Mouse (Mus musculus) heart, embryonic 14.5 days (tissue): Measurements from ENCODE around the gene Mast4. TPM values are rescaled to one million over a fixed set of nuclear protein-coding genes. Genes with fewer than 3 reads are reported as not detected.

Experiments
- ATAC-seq: fragments of 200-750 bp; cut with Nextera tagmentation; 2 replicates; pipeline ENCODE4 v1.8.0; 2017; ENCODE audit warnings: low read depth, moderate TSS enrichment; ENCODE audit not compliant: insufficient number of reproducible peaks, insufficient read depth, low FRiP score
- H3K27ac ChIP-seq, 2 experiments: fragments of 200-500 bp in 1 of 2; fragments of 300-500 bp in 1 of 2; sonication (generic) in 1 of 2; replicated peaks in 1 of 2; 2 replicates each; pipeline ENCODE4 v1.5.1; 2012 to 2014; ENCODE audit warnings: low read depth in 2 of 2, low read length in 2 of 2, control low read depth in 1 of 2, mild to moderate bottlenecking in 1 of 2, mixed read lengths in 1 of 2; ENCODE audit not compliant: control insufficient read depth in 1 of 2, insufficient read depth in 1 of 2
- H3K27me3 ChIP-seq: fragments of 300-500 bp; sonication (generic); 2 replicates; pipeline ENCODE4 v1.6.1; 2014; ENCODE audit warnings: mild to moderate bottlenecking, low read length, control low read depth; ENCODE audit not compliant: control insufficient read depth, insufficient read depth
- H3K36me3 ChIP-seq: fragments of 300-500 bp; sonication (generic); 2 replicates; pipeline ENCODE4 v1.6.1; 2014; ENCODE audit warnings: mild to moderate bottlenecking, control low read depth, low read length, mixed read lengths; ENCODE audit not compliant: control insufficient read depth, insufficient read depth
- H3K4me1 ChIP-seq, 2 experiments: fragments of 200-500 bp in 1 of 2; fragments of 300-500 bp in 1 of 2; sonication (generic) in 1 of 2; 2 replicates each; pipeline ENCODE4 v1.6.1; 2012 to 2014; ENCODE audit warnings: low read length in 2 of 2, control low read depth in 1 of 2, mixed read lengths in 1 of 2; ENCODE audit not compliant: control insufficient read depth in 2 of 2, insufficient read depth in 2 of 2
- H3K4me2 ChIP-seq: fragments of 300-500 bp; sonication (generic); 2 replicates; pipeline ENCODE4 v1.6.1; 2014; ENCODE audit warnings: mild to moderate bottlenecking, low read length
- H3K4me3 ChIP-seq, 2 experiments: fragments of 200-500 bp in 1 of 2; fragments of 300-500 bp in 1 of 2; sonication (generic) in 1 of 2; 2 replicates each; pipeline ENCODE4 v1.5.1; 2012 to 2014; ENCODE audit warnings: low read length in 2 of 2, mild to moderate bottlenecking in 2 of 2, control low read depth in 1 of 2, low read depth in 1 of 2, moderate library complexity in 1 of 2; ENCODE audit not compliant: control insufficient read depth in 1 of 2, insufficient read depth in 1 of 2
- H3K9ac ChIP-seq: fragments of 300-500 bp; sonication (generic); 2 replicates; pipeline ENCODE4 v1.6.1; 2014; ENCODE audit warnings: mild to moderate bottlenecking, low read length
- H3K9me3 ChIP-seq: fragments of 300-500 bp; sonication (generic); 2 replicates; pipeline ENCODE4 v1.6.1; 2016; ENCODE audit warnings: low read length, control low read depth; ENCODE audit not compliant: control insufficient read depth
- WGBS: fragments of 180-500 bp; shearing (Covaris S2); extraction: QIAGEN DNeasy Blood & Tissue Kit; methylation state at CpG from one replicate; pipeline ENCODE4 v1.1.7; 2014; 5-methylcytosine and 5-hydroxymethylcytosine counted together
- polyA plus RNA-seq: library from polyadenylated mRNA; unstranded; fragments of >200 nt; fragmentation: Nextera tagmentation; extraction: Ambion mirVana; gene quantifications from 2 replicates; pipeline ENCODE4 v1.2.1, GENCODE M21; 2014

Mast4 gene
- polyA plus RNA-seq, 1 experiment from 2014 or later: 54.1 TPM

GRCm38 (mm10) chr13:102862397-102862796 is 471.9 kb downstream of the Mast4 start:
- Histone ChIP-seq H3K4me1 (peaks cover 11 to 48% of the 10 kb centered on the region in 2 experiments), H3K9ac (no peak overlapping the region), H3K36me3 (no peaks in the 10 kb centered on the region), H3K4me3 (no peak overlapping the region), H3K9me3 (no peaks in the 10 kb centered on the region), H3K27me3 (no peaks in the 10 kb centered on the region), H3K27ac (no peak overlapping the region), H3K4me2 (no peak overlapping the region)
- WGBS: 78% methylated on average over 2 of the region's 2 CpGs
- no peak for ATAC-seq

GRCm38 (mm10) chr13:102860733-102861132 is 473.6 kb downstream of the Mast4 start:
- no peaks in the 10 kb centered on the region for H3K27me3 ChIP-seq
- H3K4me2 ChIP-seq: no peak overlapping the region
- H3K27ac ChIP-seq: 0 out of 4 replicates have a peak overlapping the region, but pooled peaks of 1 of the 2 experiments have one; percentile 35
- H3K9me3 ChIP-seq: no peaks in the 10 kb centered on the region
- H3K36me3 ChIP-seq: no peaks in the 10 kb centered on the region
- no peak for ATAC-seq
- WGBS: 94% methylated on average over 7 of the region's 7 CpGs
- H3K9ac ChIP-seq: no peak overlapping the region
- no peak overlapping the region for H3K4me3 ChIP-seq
- peaks cover 7 to 41% of the 10 kb centered on the region in 2 experiments for H3K4me1 ChIP-seq

GRCm38 (mm10) chr13:102860135-102860534 is 474.2 kb downstream of the Mast4 start:
- no peaks in the 10 kb centered on the region for H3K27me3 ChIP-seq
- peaks cover 7 to 35% of the 10 kb centered on the region in 2 experiments for H3K4me1 ChIP-seq
- no peak overlapping the region for H3K4me3 ChIP-seq
- no peak overlapping the region for H3K27ac ChIP-seq
- ATAC-seq: no peak
- H3K9me3 ChIP-seq: no peaks in the 10 kb centered on the region
- H3K9ac ChIP-seq: no peak overlapping the region
- no peak overlapping the region for H3K4me2 ChIP-seq
- WGBS: 46% methylated on average over 3 of the region's 3 CpGs
- H3K36me3 ChIP-seq: no peaks in the 10 kb centered on the region

GRCm38 (mm10) chr13:102857539-102857838 is 476.8 kb downstream of the Mast4 start:
- peaks cover 10% of the 10 kb centered on the region; the same call in 1 of the 2 replicates for H3K36me3 ChIP-seq
- no peak overlapping the region for H3K4me3 ChIP-seq
- H3K4me2 ChIP-seq: no peak overlapping the region
- H3K9me3 ChIP-seq: no peaks in the 10 kb centered on the region
- H3K4me1 ChIP-seq: peaks cover 5 to 31% of the 10 kb centered on the region in 2 experiments
- no peaks in the 10 kb centered on the region for H3K27me3 ChIP-seq
- no peak for ATAC-seq
- no peak overlapping the region for H3K9ac ChIP-seq
- WGBS: 52% methylated on average over 3 of the region's 3 CpGs
- peak overlapping the region in 1 of 2 experiments; percentile 55; a peak in 2 of 4 replicates for H3K27ac ChIP-seq

- H3K4me3 ChIP-seq: no peak overlapping the region
- H3K9me3 ChIP-seq: no peaks in the 10 kb centered on the region
- H3K4me1 ChIP-seq: peaks cover 5 to 31% of the 10 kb centered on the region in 2 experiments
- H3K36me3 ChIP-seq: peaks cover 15% of the 10 kb centered on the region; the same call in 1 of the 2 replicates
- no peak overlapping the region for H3K4me2 ChIP-seq
- no peak overlapping the region for H3K9ac ChIP-seq
- WGBS: 49% methylated on average over 5 of the region's 5 CpGs
- peak; percentile 26; the same call in 1 of the 2 replicates for ATAC-seq
- H3K27me3 ChIP-seq: no peaks in the 10 kb centered on the region
- H3K27ac ChIP-seq: peak overlapping the region in 1 of 2 experiments; percentile 55; a peak in 2 of 4 replicates
Observed at GRCm38 (mm10) chr13:102856821-102857538, 477.3 kb downstream of the Mast4 start.

GRCm38 (mm10) chr13:102852865-102853264 is 481.4 kb downstream of the Mast4 start:
- Histone ChIP-seq H3K36me3 (peaks cover 17% of the 10 kb centered on the region; the same call in 1 of the 2 replicates), H3K27me3 (no peaks in the 10 kb centered on the region), H3K9ac (no peak overlapping the region), H3K4me1 (peaks cover 3 to 18% of the 10 kb centered on the region in 2 experiments; a peak in 3 of 4 replicates), H3K4me2 (no peak overlapping the region), H3K9me3 (no peaks in the 10 kb centered on the region), H3K4me3 (no peak overlapping the region), H3K27ac (no peak overlapping the region)
- no peak for ATAC-seq
- 88% methylated on average over 5 of the region's 5 CpGs for WGBS

- H3K9me3 ChIP-seq: no peaks in the 10 kb centered on the region
- H3K27ac ChIP-seq: no peak overlapping the region
- ATAC-seq: no peak
- H3K27me3 ChIP-seq: no peaks in the 10 kb centered on the region
- H3K36me3 ChIP-seq: peaks cover 17% of the 10 kb centered on the region; the same call in 1 of the 2 replicates
- H3K9ac ChIP-seq: no peak overlapping the region
- H3K4me1 ChIP-seq: peaks cover 0 to 5% of the 10 kb centered on the region in 2 experiments; a peak in 1 of 4 replicates
- H3K4me2 ChIP-seq: no peak overlapping the region
- no peak overlapping the region for H3K4me3 ChIP-seq
- WGBS: 100% methylated on average over 1 of the region's 1 CpGs
Observed at GRCm38 (mm10) chr13:102851253-102851652, 483.0 kb downstream of the Mast4 start.
